Mouse (Mus musculus) C2C12 (cell line): ENCODE data around the gene Gtf2f1.

Source experiments
- CTCF ChIP-seq: IDR thresholded peaks from one replicate; pipeline ENCODE4 v1.5.1; 2011; ENCODE audit not compliant: control insufficient read depth, insufficient read depth, insufficient read length
- MAX ChIP-seq: IDR thresholded peaks from one replicate; pipeline ENCODE4 v1.6.1; 2011; ENCODE audit warnings: mild to moderate bottlenecking, control low read depth

DNA sequence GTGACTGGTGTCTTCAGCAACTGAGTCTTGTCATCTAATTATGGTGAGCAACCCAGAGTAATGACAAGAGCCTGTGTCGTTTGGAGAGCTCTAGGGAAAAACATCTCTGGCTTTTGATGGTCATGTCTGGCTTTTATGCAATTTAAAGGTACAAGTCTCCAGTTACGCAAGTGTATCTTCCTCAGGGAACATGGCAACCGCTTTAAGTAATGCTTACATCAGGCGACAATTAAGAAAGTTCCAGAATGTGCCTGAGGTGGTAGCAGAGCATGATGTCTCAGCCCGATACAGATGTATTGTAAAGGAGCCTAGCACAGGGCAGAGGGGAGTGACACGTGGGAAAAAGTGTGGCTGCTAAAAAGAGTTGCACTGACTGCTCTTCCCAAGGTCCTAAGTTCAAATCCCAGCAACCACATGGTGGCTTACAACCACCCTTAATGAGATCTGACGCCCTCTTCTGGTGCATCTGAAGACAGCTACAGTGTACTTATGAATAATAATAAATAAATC is 22.1 kb downstream of the Gtf2f1 start:
- TF ChIP-seq MAX = no peak
- no peak for TF ChIP-seq CTCF
